Mouse (Mus musculus): ENCODE data around the gene Krt32.

Krt32 gene

GRCm38 (mm10) chr11:100055686-100056655, 32.1 kb downstream of the Krt32 start:
- DNase-seq (ENCODE audit: low read depth, low spot score) = no peak

DNA sequence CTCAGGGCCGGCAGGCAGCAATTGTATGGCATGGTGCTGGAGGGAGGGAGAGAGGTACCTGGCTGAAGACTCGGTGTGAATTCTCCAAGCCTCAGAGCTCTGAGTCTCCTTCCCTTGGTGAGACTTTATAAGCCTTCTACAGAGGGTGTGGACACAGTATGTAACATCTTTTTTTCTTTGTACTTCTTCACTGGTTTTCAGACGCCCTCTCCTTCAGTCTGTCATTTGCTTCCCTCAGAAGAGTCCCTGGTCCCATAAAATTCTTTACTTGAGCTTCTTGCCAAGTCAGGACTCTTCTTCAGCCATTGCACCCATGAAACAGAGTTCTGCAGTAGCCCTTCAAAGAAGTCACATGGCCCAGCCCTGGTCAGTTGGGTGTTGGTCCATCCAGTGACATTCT, 37.6 kb downstream of the Krt32 start, which contains the start of gene Krt31:
Krt31 (minus strand) TSS at position 101 of the 400 bp plus-strand sequence.
- no peak for DNase-seq (ENCODE audit: low read depth, low spot score)

- no peak for DNase-seq (ENCODE audit: low read depth, low spot score)
Observed at GRCm38 (mm10) chr11:100047193-100047592, 40.8 kb downstream of the Krt32 start.

- DNase-seq (ENCODE audit: low read depth, low spot score) = no peak
Observed at GRCm38 (mm10) chr11:100046303-100046866, 41.6 kb downstream of the Krt32 start.

GRCm38 (mm10) chr11:100041454-100041853, 46.6 kb downstream of the Krt32 start, which contains the start of gene Krt34:
TSS of gene Krt34 (minus strand) at chr11:100041554.
- no peak for DNase-seq (ENCODE audit: low read depth, low spot score)

Measured in R1 (cell line).